Mouse (Mus musculus): ENCODE data around the gene Hmbs. TPM values are rescaled to one million over a fixed set of nuclear protein-coding genes. Genes with fewer than 3 reads are reported as not detected.
"Not testable (repeated sequence)": the region's sequence is repeated elsewhere in the genome, so short reads cannot be mapped to it uniquely, and the experiment has no call there.

Gene Hmbs
- total RNA-seq, 2 experiments from 2014 or later: 18.9 to 32.5 TPM

DNA sequence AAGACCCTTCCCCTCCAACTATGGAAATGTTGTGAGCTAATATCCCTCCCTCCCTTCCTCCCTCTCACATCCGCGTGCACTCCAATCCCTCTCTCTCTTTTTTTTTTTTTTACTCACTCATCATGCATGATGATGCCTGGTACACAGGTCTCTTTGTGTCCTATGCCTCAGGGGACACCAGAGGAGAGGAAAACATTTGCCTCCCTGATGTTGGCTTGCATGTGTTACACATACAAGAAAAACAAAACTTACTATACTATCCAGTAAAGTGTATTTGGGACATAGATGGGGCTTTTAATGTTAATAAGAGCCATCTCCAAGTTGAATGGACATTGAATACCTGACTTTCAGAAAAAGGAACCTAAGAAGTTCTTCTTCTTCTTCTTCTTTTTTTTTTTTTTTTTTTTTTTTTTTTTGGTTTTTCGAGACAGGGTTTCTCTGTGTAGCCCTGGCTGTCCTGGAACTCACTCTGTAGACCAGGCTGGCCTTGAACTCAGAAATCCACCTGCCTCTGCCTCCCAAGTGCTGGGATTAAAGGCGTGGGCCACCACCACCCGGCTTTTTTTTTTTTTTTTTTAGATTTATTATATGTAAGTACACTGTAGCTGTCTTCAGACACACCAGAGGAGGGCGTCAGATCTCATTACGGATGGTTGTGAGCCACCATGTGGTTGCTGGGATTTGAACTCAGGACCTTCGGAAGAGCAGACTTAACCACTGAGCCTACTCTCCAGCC lies 18.8 kb downstream of the Hmbs start:
- DNase-seq (ENCODE audit: low spot score in 2 of 2): not testable (repeated sequence)

DNA sequence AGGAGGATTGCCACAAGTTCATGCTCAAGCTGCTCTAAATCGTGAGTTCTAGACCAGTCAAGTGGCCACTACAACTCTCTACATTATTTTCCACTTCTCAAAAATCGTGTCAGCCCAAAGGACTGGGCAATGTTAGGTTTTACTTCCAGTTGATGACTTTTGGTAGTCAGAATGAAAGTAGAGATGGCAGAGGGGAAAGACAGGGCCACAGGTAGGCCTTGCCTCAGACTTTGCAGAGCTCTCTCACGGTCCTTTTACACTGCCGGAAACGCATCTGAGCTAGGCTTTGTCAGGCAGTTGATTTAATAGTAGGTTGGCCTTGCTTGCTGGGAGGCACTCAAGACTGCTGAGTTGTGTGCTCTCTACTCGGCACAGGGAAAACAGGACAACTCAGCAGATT lies 19.9 kb downstream of the Hmbs start:
- no peak for DNase-seq (ENCODE audit: low spot score in 2 of 2)

DNA sequence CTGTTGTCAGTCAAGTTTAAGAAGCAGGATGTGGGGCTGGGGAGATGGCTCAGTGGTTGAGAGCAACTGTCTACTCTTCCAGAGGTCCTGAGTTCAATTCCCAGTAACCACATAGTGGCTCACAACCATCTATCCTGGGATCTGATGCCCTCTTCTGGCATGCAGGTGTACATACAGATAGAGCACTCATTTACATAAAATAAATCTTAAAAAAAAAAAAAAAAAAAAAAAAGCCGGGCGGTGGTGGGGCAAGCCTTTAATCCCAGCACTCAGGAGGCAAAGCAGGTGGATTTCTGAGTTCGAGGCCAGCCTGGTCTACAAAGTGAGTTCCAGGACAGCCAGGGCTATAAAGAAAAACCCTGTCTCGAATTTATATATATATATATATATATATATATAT lies 20.4 kb downstream of the Hmbs start:
- DNase-seq (ENCODE audit: low spot score in 2 of 2): not testable (repeated sequence)

DNA sequence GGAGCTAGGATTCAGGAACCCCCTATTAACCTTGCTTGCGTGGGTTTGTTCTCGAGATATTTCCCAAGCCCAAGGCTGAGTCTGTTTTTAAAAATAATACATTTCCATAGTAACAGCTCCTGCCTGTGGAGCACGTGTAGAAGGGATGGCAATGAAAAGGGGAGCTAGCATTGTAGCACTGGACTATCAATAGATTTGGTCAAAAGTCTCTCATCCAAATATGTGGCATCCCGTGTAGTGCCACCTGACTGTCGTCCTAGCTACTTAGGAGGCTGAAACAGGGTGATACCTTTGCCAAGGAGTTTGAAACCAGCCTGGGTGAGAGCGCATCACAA lies 23.3 kb downstream of the Hmbs start:
- no peak for DNase-seq (ENCODE audit: low spot score in 2 of 2)

DNA sequence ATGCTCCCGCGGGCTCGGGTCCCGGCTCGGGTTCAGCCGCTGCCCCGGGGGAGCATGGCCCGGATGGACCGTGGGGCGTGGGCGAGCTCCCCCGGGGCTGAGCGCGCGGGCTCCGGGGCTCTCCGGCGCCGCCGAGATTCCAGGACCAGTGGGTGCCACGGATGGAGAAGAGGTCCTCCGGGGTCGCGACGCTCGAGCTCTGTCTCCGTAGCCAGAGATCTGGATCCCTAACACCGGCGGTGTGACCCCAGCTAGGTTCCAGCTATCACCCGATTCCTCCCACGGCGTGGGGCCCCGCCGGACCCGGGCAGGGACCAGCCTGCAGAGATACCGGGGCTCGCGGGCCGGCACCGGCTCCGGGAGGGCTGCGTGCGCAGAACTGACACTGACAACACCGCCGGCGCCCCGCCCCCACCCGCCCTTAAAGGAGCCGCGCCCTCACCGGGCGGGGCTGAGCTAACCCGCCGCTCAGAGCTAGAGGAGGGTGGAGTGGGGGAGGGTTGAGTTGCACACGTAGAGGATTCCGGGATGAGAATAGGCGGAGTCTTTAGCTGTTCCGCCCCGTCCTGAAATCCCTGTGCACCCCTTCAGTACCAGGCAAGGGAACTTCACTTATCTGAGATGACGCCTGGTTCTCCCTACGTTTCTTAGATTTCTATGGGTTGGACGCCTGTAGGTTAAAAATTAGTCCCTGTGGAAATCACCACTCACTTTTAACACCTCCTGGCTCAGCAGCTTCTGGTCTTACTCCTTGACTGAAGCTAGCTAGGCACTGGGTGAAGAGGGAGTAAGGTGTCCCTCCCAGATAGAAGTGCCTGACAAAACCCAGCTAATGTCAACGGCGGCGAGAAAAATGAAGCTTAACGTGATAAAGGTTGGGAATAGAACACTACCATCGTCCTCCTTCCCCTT lies 23.9 kb downstream of the Hmbs start, which contains the start of gene C2cd2l:
C2cd2l (minus strand) TSS at position 399 of the 912 bp plus-strand sequence.
- DNase-seq (ENCODE audit: low spot score in 2 of 2): peak; percentile 82 to 90

DNA sequence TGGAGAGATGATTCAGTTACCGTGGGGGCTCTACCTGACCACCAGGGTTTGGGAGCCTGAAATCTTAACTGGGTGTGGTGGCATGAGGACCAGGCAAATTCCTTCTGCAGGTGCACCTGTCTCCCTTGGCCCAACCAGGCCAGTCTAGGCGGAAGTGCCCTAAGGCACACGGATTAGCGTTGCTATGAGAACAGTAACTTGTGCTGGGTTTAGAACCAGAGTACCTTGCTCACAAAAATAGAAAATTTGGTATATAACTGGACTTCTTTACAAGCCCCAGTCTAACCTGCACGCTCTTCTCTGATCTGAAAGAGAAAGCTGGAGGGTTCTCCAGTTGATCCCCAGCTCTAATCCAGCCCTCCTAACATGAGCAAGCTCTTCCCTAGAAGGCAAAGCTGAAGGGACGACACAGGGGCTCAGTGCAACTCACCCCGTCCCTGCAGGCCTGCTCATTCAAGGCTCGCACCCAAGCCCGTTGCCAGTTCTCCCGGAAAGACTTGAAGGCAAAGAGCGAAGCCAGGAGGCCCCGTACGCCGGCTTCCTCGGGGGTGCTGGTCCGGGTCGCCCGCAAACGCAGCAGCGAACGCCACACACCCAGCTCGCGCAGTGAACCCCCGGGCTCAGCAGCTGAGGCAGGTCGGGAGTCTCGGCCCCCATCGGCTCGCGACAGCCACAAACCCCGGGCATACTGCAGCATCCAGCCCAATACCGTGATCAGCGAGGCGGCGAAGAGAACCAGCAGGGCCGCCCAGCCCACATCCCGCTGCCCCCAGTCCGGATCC lies 24.7 kb downstream of the Hmbs start:
- peak; percentile 28 to 60 for DNase-seq (ENCODE audit: low spot score in 2 of 2)

DNA sequence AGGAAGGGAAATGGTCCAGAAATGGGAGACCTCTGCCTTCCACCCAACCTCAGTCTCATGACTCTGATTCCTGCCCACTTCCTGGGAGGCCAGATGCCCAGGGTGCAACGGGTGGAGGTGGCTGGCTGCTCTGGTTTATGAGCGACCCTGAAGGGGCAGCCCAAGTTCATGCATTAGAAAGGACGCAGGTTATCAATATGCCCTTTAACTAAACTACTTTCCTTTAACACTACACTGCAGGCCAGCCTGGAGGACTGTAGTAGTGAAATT lies 25.3 kb downstream of the Hmbs start:
- no peak for DNase-seq (ENCODE audit: low spot score in 2 of 2)

DNA sequence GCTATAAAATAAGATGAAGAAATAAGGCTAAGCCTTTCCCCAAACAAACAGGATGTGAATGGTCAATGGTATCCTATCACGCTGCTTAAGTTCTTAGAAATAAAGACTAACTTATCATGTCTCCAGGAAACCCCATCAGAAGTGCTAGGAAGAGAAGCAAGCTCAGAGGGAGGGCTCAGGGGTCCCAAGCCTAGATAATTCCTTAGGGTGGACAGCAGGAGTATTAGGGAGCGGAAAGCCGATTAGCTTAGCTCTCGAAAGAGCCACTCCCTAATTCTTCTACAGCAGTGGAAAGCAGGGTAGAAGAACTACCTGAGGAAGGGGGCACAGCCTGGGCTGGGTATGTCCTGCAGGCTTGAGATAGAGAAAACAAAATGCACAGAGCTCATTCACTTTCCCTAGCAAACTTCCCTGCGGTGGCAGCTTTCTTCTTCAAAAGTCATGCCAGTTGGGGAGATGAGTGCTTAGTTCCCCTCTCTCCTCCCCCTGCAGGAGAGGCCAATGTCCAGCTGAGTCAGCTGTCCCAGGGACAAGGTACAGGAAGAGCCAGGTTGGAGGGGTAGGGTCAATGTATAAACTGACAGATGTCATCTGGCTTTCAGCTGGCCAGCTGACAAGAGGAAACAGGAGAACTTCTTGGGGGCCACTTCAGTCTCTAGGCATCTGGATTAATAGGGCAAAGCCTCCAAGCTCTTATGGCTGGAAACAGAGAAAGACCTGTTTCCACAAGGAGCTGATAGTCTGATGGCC lies 25.8 kb downstream of the Hmbs start:
- no peak for DNase-seq (ENCODE audit: low spot score in 2 of 2)

DNA sequence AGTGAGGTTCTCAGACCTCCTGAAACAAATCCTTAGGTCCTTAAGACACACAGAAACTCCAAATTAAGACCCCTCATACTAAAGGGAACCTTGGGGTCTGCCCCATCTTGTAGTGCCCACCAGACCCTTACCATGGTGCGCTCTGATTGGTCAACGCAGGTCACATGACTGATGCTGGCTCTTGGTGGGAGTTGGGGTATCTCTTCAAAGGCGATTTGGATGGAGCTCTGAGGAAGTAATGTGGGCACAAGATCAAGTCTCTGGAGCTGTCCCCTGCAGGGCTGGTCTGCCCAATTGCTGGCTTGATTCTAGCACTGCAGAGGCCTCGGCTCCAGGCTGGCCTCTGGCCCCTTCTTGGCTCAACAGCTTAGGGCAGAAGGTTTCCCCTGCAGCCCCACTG lies 26.6 kb downstream of the Hmbs start:
- no peak for DNase-seq (ENCODE audit: low spot score in 2 of 2)

DNA sequence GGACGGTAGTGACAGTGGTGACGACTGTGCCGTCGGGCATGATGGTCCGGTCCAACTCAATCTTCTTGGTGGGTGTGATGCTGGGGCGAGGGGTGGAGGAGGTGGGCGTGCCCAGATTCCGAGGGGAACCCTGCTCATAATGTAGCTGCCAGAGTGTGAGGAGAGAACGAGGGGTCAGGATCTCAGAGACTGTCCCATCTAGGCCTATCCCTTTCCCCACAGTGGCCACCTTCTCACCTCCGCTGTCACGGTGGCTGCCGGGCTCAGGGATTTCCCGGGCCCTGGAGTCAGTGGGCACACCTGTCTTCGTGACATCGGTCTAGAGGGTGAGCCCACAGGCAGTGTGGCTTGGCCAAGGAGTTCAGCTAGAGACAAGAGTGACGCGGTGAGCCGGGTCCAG lies 29.1 kb downstream of the Hmbs start:
- DNase-seq (ENCODE audit: low spot score in 2 of 2): no peak

DNA sequence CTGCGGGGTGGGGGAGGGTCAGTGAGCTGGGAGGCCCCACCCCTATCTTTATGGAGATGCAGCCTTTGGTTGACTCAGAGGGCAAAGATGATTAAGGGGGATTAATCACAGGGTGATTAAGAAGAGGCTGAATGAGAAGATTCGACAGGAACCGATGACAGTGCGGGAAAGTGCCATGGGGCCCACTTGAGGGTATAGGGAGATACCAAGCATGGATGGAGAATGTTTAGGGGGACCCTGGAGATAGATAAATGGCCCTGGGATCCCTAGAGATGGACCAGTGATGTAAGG lies 29.8 kb downstream of the Hmbs start:
- DNase-seq (ENCODE audit: low spot score in 2 of 2): no peak

DNA sequence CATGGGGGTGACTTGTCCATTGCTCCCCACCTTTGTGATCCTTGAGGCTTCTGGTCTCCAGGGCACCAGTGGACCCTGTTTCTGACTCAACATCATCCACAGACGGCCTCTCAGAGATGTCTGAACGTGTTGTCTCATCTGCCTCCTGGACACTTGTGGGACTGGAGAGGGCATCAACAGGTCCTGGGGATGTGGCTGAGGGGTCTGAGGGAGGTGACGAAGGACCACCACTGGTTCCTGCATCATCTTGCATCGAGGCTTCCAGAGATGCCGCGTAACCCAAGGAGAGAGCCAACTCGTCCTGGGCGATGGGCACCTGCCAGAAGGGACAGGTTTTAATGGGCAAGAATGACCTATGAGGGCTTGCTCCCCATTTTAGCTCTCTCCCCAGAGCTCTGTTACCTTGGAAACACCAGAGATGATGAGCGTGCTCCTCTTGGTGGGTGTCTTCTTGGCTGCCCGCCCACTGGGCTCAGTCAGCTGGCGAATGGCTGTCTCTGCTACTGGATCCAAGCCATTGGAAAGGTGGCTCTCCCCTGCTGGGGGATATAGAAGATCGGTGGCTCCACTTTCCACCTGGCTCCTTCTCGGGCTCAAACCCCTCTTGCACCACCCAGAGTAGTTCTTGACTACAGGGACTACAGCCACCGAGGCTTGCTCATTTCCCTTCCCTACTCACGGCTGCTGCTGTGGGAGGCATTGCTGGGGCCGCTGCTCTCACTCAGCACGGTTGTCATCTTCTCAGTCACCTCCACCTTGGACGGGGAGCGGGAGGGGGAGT lies 30.4 kb downstream of the Hmbs start:
- DNase-seq (ENCODE audit: low spot score in 2 of 2): peak; percentile 67 to 77

DNA sequence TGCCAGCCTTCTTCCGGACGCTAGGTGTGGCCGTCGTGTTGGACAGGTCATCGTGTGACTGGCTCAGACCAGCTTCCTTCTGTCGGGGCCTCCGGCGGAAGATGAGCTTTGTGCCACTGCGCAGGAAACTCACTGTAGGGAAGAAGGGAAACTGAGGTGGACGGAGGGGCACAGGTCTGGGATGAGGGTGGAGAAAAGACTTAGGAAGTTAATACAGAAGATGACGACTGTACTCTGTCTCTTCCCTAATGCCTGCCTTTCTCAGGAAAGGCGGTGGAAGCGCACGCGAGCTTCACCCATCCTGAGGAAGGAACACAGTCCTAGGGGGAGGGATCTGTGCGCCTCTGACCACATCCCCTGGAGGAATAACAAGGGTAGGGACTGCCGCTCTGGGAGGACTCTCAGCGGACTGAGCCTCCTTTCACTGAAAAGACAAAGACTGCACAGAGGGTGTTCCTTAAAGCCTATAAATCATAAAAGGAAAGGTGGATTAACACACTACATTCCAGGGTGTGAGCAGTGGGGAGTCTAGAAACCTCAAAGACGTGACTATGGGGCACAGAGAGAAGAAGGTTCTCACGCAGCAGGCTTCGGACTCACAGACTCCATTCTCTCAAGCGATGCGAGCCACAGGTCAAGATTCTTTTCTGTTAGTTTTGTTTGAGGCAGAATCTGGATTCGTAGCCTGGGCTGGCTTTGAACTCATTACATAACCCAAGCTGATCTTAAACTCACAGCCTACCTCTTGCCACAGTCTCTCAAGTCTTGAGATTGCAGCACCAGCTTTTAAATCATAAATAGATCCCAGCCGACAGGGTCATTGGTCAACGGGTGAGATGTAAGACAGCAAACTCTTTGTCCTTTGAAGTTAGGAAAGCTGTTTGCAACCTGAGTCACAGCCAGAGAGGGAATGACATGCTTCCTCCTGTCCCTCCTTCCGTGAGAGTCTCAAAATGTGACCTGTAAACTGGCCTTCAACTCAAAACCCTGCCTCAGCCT lies 32.6 kb downstream of the Hmbs start:
- DNase-seq (ENCODE audit: low spot score in 2 of 2): no peak

DNA sequence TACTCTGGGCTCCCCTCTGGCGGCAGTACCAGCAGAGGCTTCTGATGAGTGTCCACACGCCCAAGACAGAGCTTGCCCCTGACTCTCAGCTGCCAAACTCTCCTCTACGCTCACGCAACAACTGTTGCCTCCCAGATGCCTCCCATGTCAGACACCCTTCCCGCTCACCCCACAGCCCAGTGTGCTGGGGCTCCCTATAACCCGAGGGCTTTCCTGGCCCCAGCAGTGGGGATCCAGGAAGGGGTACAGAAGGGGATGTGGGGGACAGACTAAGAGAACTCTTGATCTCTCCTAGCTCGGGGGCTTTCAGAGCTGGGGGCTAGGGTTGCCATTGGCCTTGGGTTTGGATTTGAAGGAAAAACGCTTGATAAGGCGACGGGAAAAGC lies 33.3 kb downstream of the Hmbs start:
- no peak for DNase-seq (ENCODE audit: low spot score in 2 of 2)

DNA sequence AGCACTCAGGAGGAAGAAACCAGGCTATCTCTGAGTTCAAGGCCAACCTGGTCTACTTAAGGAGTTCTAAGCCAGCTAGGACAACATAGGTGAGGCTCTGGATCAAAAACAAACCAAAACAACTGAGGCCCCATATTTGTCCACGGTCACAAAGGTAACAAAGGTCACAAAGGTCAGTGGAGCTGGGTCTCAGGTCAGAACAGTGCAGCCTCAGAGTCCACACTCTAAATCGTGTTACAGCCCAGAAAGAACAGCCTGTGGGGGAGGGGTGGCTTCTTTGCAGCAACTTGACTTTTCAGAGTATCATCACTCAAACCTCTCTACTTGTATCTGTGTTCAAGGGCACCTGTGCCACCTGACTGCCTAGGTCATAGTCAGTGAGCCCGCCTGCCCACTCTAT lies 34.3 kb downstream of the Hmbs start:
- no peak for DNase-seq (ENCODE audit: low spot score in 2 of 2)

DNA sequence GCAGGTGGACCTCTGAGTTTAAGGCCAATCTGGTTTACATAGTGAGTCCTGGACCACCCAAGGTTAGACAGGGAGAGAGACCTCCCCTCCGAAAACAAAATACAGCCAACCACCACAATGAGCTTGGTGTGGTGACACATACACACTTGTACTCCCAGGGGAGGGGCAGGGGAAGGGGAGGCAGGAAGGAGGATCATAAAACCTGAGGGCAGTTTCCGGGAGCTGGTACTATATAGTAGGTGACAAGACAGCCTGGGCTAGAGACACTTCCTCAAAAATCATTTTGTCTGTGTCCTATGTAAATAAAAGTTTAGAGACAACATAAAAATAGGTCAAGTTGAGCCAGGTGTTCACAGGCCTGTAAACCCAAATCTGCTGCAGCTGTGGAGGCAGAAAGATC lies 36.8 kb downstream of the Hmbs start:
- DNase-seq (ENCODE audit: low spot score in 2 of 2): no peak

DNA sequence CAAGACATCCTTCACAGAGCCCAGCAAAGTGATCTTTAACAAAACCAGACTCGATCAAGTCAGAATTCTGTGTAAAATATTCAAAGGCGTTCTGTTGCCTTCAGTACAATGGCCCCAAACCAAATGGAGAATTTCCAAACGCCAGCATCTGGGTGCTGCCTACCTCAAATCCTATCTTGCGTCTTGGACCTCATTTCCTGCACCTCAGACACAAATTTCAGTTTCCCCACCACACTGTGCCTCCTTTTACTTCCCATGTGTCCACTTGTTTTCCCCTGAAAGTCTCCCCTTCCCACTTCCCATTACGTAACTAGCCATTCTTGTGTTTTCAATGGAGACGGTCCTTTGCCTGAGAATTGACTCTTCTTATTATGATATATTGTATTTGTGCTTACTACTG lies 37.5 kb downstream of the Hmbs start:
- no peak for DNase-seq (ENCODE audit: low spot score in 2 of 2)

DNA sequence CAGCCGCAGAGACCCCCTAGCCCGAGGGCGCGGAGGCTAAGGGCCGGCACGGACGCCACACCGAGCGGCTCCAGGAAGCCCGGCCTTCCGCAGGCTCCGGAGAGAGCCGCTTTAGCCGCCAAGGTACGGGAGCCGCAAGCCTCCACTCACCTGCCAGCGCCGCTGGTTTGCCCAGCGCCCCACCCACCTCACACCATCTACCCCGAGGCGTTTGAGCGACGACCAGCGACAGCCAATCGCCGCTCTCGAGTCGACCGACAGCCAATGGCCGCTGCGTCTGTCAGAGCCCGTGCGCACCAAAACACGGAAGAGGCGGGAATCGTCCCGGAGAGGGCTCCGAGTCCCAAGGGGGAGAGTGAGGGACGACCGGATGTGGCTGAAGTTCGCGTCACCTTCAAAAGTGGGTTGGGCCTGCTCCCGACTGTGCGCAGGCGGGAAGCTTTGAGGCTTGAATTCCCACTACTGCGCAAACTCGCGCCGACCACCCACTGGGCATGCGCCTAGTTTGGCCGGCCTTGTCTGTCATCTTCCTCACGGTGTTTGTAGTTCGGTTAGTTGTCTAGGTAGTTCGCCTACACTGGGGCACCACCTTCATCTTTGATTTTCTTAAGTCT lies 38.5 kb downstream of the Hmbs start, which contains the start of gene Hinfp:
Hinfp (minus strand) TSS at position 206 of the 614 bp plus-strand sequence.
- DNase-seq (ENCODE audit: low spot score in 2 of 2): peak; percentile 97 to 98

DNA sequence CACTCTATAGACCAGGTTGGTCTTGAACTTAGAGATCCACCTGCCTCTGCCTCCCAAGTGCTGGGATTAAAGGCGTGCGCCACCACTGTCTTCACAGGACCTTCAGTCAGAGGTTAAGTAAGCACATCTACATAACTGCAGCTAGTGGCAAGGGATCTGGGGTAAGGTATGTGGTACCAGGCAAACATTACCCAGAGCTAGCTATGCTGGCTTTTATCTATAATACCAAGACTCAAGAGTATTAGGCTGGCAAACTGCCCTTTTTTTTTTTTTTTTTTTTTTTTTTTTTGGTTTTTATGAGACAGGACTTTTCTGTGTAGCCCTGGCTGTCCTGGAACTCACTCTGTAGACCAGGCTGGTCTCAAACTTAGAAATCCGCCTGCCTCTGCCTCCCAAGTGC lies 44.0 kb downstream of the Hmbs start:
- not testable (repeated sequence) for DNase-seq (ENCODE audit: low spot score in 2 of 2)

All from layer of hippocampus, postnatal 10 days (tissue).